Mouse (Mus musculus) urinary bladder, postnatal 25 days (tissue): ENCODE data around the gene Cipc.

Source experiments
- DNase-seq: peaks from one replicate; pipeline ENCODE4 v3.0.0; 2022; ENCODE audit warnings: low spot score

Gene Cipc

GRCm38 (mm10) chr12:86960791-86961335, 14.0 kb downstream of the Cipc start:
- DNase-seq: no peak

GRCm38 (mm10) chr12:86961589-86962344, 14.9 kb downstream of the Cipc start:
- DNase-seq: peak; percentile 47

DNA sequence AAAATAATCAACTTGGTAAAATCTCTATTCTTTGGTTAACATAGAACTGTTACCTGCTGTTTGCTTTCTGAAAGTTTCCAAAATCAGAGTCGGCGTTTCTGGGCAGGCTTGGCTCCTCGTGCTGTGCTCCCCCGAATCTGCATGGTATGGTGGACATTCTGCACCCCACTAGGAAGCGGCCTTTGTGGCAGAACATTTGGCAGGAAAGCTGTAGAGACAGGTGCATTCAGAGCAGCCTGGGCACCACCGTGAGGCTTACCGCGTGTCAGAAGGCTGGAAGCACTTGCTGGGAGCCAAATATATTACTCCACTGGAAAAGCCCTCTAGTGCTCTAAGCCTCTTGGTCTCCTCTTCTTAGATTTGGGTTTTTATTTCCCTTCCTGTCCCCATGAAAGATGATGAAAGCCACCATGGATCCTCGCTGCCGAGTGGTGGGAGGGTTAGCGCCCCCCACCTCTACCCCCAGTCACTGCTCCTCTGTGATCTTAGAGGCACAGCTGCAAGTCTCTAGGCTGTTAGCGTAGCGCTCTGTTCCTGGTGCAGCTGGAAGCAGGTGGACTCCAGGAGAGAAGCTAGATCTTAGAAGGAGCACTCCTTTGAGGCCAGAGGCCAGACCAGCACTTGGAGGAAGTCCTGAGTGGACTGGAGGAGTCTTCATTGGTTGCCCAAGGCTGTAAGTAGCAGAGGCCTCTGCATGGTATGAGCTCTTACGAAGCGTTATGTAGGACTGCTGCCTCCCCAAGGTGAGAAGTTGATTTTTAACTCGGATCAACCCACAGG, 17.6 kb downstream of the Cipc start:
- no peak for DNase-seq

DNA sequence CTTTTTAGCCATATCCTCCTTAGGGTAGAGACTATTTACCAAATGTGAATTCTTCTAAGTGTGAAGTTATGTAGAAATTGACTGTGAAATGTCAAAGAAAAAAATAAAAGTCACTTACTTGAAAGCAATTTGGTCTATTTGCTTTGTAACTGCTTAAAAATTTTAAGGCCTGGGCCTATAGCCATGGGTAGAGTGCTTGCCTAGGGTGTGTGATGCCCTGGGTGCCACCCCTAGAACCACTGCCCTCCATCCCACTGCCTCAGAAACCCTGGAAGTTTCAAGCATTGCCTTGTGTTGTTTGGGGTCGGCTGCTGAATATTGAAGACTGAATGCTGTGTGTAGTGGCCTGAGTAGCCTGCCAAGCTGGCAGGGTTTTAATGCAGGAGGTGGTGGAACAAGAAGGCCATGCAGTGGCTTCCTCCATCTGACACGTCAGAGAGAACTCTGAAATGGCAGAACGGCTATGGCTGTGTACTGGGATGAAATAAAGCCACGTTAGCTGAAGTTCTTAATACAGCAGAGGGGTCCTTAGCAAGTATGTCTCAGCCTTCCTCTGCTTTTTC, 18.5 kb downstream of the Cipc start:
- no peak for DNase-seq

GRCm38 (mm10) chr12:86968468-86969219, 21.8 kb downstream of the Cipc start:
- DNase-seq: no peak

- no peak for DNase-seq
Observed at GRCm38 (mm10) chr12:86969220-86969601, 22.4 kb downstream of the Cipc start.

GRCm38 (mm10) chr12:86971089-86971488, 24.2 kb downstream of the Cipc start:
- DNase-seq: no peak

DNA sequence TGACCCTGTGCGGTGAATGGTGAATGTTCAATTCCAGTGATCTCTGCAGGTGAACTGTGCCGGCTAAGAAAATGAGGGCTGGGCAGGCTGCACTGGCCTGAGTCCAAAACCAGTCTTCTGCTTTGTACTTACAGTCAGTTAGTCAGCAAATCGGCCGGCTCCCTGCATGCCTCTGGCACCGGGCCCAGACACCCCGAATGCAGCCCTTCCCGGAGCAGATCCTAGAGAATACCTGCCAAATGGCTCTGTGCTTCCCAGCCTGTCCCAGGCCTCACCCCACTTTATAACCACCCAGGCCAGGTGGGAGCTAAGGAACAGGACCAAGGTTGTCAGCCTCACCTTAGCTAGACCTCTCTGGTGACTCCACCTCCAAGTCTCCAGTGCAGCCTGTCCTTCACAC, 26.4 kb downstream of the Cipc start:
- DNase-seq: peak; percentile 68

- no peak for DNase-seq
Observed at GRCm38 (mm10) chr12:86973706-86974105, 26.9 kb downstream of the Cipc start.

DNA sequence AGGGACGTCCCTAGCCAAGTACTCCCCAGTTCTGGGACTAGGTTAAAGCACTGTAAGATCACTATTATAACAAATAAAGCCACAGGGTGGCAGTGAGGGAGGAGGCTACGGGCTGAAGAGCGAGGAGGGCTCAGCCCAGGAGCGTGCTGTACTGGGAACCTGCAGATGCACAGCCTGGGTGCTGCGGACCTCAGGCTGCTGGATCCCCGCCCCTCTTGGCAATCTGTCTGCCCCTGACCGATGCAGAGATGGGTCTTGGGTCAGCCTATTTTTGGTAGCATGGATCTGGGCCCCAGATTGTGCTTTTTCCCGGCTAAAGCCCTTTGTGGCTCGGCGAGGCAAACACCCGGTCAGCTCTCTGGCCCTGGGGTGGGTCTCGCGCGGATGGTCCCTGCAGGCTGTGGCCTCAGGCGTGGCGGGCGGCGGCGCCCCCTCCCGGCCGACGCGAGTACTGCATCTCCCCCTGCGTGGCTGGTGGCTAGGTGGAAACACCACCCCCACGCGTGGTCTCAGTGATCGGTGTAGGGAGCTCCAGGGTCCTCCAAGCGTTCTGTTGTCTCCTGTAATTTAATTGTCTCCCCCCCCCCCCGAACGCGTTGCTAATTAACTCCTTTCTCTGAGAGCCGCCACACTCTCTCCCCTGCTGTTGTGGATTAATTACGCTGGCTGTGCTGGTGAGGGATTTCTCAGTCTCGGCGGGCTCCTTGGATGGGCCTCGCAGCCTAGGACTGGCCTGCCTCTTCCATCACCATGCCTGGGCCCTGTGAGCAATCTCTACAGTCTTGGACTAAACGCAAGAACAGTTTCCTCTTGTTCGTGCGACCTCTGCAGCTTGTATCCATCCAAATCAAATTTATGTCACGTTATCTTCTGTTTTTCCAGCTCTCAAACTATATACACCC, 27.8 kb downstream of the Cipc start:
- peak; percentile 67 for DNase-seq

DNA sequence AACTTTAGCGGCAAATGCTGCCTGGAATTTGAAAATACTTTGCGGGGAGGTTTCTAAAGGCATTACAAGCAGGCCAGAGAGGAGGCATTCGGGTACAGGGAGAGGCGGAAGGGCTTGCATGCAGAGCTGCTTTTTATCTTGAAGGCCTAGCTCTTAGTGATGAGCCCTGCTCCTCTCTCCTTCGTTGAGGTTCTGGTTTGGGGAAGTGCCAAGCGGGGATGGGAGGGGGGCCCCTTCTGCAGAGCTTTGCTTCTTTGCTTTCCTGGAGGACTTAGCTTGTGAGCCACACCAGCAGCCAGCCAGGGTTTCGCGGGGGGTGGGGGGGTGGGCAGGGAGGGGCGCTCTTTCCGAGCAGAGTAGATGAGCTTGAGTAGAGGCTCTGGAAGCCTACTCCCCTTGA, 28.9 kb downstream of the Cipc start:
- DNase-seq: no peak

- no peak for DNase-seq
Observed at GRCm38 (mm10) chr12:86976511-86977168, 29.8 kb downstream of the Cipc start.

DNA sequence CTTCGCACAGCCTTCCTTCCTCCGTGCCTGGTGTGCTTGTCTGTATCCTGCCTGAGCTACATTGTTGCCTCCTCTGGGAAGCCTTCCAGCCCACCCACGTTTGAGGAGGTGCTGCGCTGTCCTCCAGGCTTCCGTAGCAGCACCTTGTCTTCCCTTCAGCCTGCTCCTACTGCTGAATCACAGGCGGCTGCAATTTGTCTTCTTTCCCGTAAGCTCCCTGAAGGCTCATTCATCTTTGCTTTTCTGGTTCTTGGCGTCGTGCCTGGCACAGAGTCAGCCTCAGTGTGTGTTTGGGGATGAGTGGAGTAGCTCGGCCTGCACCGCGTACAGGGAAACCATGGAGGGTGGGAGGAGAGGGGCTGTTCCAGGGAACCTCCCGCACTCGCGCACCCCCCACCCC, 31.0 kb downstream of the Cipc start:
- DNase-seq: no peak

GRCm38 (mm10) chr12:86981180-86981579, 34.3 kb downstream of the Cipc start:
- no peak for DNase-seq

GRCm38 (mm10) chr12:86983470-86984193, 36.8 kb downstream of the Cipc start:
- peak; percentile 34 for DNase-seq

DNA sequence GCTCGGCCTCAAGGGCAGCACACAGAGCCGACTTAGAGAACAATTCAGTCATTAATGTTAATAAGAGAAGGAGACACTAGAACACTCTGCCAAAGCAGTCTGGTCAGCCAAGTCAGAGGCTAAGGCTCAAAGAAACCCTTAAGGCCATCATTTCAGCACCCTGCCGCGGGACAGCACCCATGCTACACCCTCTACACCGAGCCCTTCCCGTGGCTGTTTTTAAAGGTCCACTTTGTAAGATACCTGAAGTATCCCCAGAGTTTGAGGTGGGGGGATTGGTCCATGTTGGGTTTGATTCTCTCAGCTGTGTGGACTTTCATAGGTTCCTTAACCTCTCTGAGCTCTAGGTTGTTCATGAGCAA, 37.3 kb downstream of the Cipc start:
- no peak for DNase-seq

- DNase-seq: no peak
Observed at GRCm38 (mm10) chr12:86986562-86986961, 39.7 kb downstream of the Cipc start.

DNA sequence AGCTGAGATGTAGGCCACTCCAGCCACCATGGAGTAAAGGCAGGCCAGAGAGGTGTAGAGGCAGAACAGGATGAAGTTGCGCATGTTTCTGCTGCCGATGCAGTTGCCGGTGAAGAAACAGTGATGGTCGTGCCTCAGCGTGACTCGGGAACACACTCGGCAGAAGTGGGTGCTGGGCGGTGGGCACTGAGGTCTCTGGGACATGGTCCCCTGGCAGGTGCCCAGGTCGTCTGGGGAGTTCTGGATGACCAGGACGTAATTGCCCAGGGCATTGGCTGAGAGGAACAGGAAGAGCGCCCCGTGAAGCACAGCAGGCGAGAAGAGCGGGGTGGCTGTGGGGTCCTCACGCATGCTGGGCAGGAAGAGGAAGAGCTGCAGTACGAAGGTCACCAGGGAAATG, 41.4 kb downstream of the Cipc start:
- DNase-seq: no peak

DNA sequence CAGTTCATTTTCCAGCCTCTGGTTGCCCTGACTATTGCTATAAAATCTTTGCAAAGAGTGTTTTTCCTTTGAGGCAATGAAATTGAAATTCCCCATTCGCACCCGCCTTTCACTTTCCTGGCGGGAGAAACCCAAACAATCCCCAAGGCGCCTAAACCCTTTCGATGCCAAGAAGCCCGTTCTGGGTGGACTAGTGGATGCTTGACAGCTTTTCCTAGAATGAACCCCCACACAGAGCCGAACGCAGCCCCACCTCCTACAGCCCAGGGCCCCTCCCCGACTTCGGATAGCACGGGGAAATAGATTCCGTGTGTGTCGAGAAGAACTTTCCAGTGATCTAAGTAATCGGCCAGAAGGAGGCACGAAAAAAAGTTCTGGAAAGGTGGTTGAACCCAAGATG, 42.5 kb downstream of the Cipc start:
- DNase-seq: no peak
